Comparison of ENCODE assay signal across 8 mouse cellular contexts in the genomic region with DNA sequence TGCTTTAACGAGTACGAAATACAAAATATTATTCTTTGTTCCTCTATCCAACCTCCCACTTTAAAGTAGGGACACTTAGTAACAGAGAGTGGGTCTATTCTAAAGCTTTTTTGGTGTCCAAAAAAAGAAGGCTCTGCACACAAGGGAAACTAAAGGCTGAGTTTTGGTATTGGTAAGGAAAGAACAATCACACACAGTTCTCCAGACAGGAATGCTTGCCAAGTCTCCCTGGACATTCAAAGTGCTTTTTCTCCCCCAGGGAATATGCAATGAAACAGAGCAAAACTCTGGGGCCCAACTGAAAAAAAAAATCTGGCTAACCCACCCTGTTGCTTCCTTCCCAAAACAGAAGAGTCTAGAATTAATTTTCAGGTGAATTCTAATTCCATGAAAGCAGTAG. TPM values are rescaled to one million over a fixed set of nuclear protein-coding genes. Genes with fewer than 3 reads are reported as not detected.
DNase-seq lines count a peak whose midpoint lies in the region; ATAC-seq lines count a peak whose summit lies in the region.
"Had no signal": no experiment of that assay in that cellular context is flagged by ENCODE, and none has a peak within 500 bp of the region (broad histone marks: within the 10 kb centered on the region; RNA-seq: fewer than 3 reads in every experiment).

No protein-coding gene starts in this region.

- no peak overlapping the region for H3K4me2 ChIP-seq in midbrain, embryonic 14.5 days (ENCODE audit: low read length)
- H3K4me2 ChIP-seq in midbrain, embryonic 11.5 days, result no peak overlapping the region
- H3K4me2 ChIP-seq in hindbrain, embryonic 16.5 days (ENCODE audit: low read length), result peak overlapping the region; percentile 29; the same call in 1 of the 2 replicates
- H3K4me2 ChIP-seq in stomach, embryonic 16.5 days (ENCODE audit: low read depth, low read length), result 0 out of 2 replicates have a peak overlapping the region, but pooled peaks have one; percentile 17

- H3K27ac ChIP-seq in midbrain, embryonic 14.5 days (replicated peaks; ENCODE audit: low read depth, low read length), result 0 out of 2 replicates have a peak overlapping the region, but pooled peaks have one; percentile 14
- H3K27ac ChIP-seq in midbrain, embryonic 11.5 days (ENCODE audit: low read depth, low read length), result no peak overlapping the region
- peak overlapping the region; percentile 73 for H3K27ac ChIP-seq in hindbrain, embryonic 16.5 days (ENCODE audit: low read depth, low read length)
- H3K27ac ChIP-seq in stomach, embryonic 16.5 days (ENCODE audit: low read length), result no peak overlapping the region

- no peaks in the 10 kb centered on the region for H3K36me3 ChIP-seq in midbrain, embryonic 14.5 days (ENCODE audit: control insufficient read depth, insufficient read depth, low read length)
- no peaks in the 10 kb centered on the region for H3K36me3 ChIP-seq in midbrain, embryonic 11.5 days (ENCODE audit: control insufficient read depth, insufficient read depth, low read length)
- H3K36me3 ChIP-seq in hindbrain, embryonic 16.5 days (ENCODE audit: control insufficient read depth, insufficient read depth, low read length), result no peaks in the 10 kb centered on the region
- no peaks in the 10 kb centered on the region for H3K36me3 ChIP-seq in stomach, embryonic 16.5 days (ENCODE audit: control insufficient read depth, insufficient read depth, low read length)

- H3K4me3 ChIP-seq in midbrain, embryonic 14.5 days (replicated peaks; ENCODE audit: low read depth, low read length), result no peak overlapping the region
- H3K4me3 ChIP-seq in midbrain, embryonic 11.5 days (ENCODE audit: low read depth, low read length), result no peak overlapping the region
- H3K4me3 ChIP-seq in hindbrain, embryonic 16.5 days (ENCODE audit: low read length), result peak overlapping the region; percentile 21
- H3K4me3 ChIP-seq in stomach, embryonic 16.5 days (replicated peaks; ENCODE audit: low read length), result peak overlapping the region; percentile 22

- WGBS in midbrain, embryonic 14.5 days, result 84% methylated on average over 2 of the region's 2 CpGs
- WGBS in midbrain, embryonic 11.5 days, result 97% methylated on average over 2 of the region's 2 CpGs
- WGBS in hindbrain, embryonic 16.5 days, result 71% methylated on average over 2 of the region's 2 CpGs
- WGBS in stomach, embryonic 16.5 days, result 89% methylated on average over 2 of the region's 2 CpGs

- H3K4me1 ChIP-seq in midbrain, embryonic 14.5 days (ENCODE audit: control insufficient read depth, insufficient read depth, low read length), result no peaks in the 10 kb centered on the region
- no peaks in the 10 kb centered on the region for H3K4me1 ChIP-seq in midbrain, embryonic 11.5 days (ENCODE audit: control insufficient read depth, insufficient read depth, low read length)
- no peaks in the 10 kb centered on the region for H3K4me1 ChIP-seq in hindbrain, embryonic 16.5 days (ENCODE audit: control insufficient read depth, insufficient read depth, low read depth, low read length)
- 0 out of 2 replicates have a peak, but pooled peaks cover 4% of the 10 kb centered on the region for H3K4me1 ChIP-seq in stomach, embryonic 16.5 days (ENCODE audit: control insufficient read depth, insufficient read depth, low read length)

- H3K9ac ChIP-seq in midbrain, embryonic 14.5 days (replicated peaks; ENCODE audit: low read length), result no peak overlapping the region
- no peak overlapping the region for H3K9ac ChIP-seq in midbrain, embryonic 11.5 days (ENCODE audit: low read length)
- H3K9ac ChIP-seq in hindbrain, embryonic 16.5 days (ENCODE audit: low read depth, low read length), result no peak overlapping the region
- no peak overlapping the region for H3K9ac ChIP-seq in stomach, embryonic 16.5 days (ENCODE audit: low read length)

- ATAC-seq in midbrain, embryonic 14.5 days (ENCODE audit: low FRiP score, low TSS enrichment), result no peak
- ATAC-seq in midbrain, embryonic 11.5 days (ENCODE audit: low FRiP score), result no peak
- ATAC-seq in hindbrain, embryonic 16.5 days, result peak; percentile 71
- ATAC-seq in stomach, embryonic 16.5 days (ENCODE audit: insufficient read depth, low FRiP score), result no peak

- no peaks in the 10 kb centered on the region for H3K9me3 ChIP-seq in midbrain, embryonic 14.5 days (ENCODE audit: control insufficient read depth, low read length)
- no peaks in the 10 kb centered on the region for H3K9me3 ChIP-seq in midbrain, embryonic 11.5 days (ENCODE audit: control insufficient read depth, low read length)
- H3K9me3 ChIP-seq in hindbrain, embryonic 16.5 days (ENCODE audit: control insufficient read depth, low read length), result no peaks in the 10 kb centered on the region
- no peaks in the 10 kb centered on the region for H3K9me3 ChIP-seq in stomach, embryonic 16.5 days (replicated peaks; ENCODE audit: control insufficient read depth, low read length)

- peak; percentile 43 for DNase-seq in kidney, adult 9 months
- no peak for DNase-seq in kidney, adult 11 months
- DNase-seq in midbrain, embryonic 14.5 days, result peak; percentile 46
- no peak for DNase-seq in midbrain, embryonic 11.5 days (ENCODE audit: low spot score, missing footprints)
- no peak for DNase-seq in retina, embryonic 14.5 days (ENCODE audit: low spot score)
- DNase-seq: thymus, postnatal 25 days had no signal

- H3K27me3 ChIP-seq in midbrain, embryonic 14.5 days (ENCODE audit: control insufficient read depth, insufficient read depth, low read length), result no peaks in the 10 kb centered on the region
- no peaks in the 10 kb centered on the region for H3K27me3 ChIP-seq in midbrain, embryonic 11.5 days (ENCODE audit: control insufficient read depth, insufficient read depth, low read length)
- no peaks in the 10 kb centered on the region for H3K27me3 ChIP-seq in hindbrain, embryonic 16.5 days (replicated peaks; ENCODE audit: control insufficient read depth, insufficient read depth, low read length)
- no peaks in the 10 kb centered on the region for H3K27me3 ChIP-seq in stomach, embryonic 16.5 days (ENCODE audit: control insufficient read depth, insufficient read depth, low read length)

RNA-seq across cellular contexts. Expression of a gene that starts 0.6 kb away (rescaled TPM):
- 9.2 and 12.4 TPM in 2 replicates for polyA plus RNA-seq in midbrain, embryonic 14.5 days (2014; fragmentation: Nextera tagmentation; extraction: Ambion mirVana)
- polyA plus RNA-seq in midbrain, embryonic 11.5 days (2014; fragmentation: Nextera tagmentation; extraction: Ambion mirVana), result 1.5 and 1.7 TPM in 2 replicates
- polyA plus RNA-seq in hindbrain, embryonic 16.5 days (2015; fragmentation: Nextera tagmentation; extraction: Ambion mirVana), result 15.3 and 17.9 TPM in 2 replicates
- 4.0 and 4.7 TPM in 2 replicates for polyA plus RNA-seq in stomach, embryonic 16.5 days (2015; fragmentation: Nextera tagmentation; extraction: Ambion mirVana)

RNA-seq across cellular contexts. Expression of a gene that starts 44.0 kb away (rescaled TPM):
- polyA plus RNA-seq in midbrain, embryonic 14.5 days (2014; fragmentation: Nextera tagmentation; extraction: Ambion mirVana), result 61.6 and 65.5 TPM in 2 replicates
- polyA plus RNA-seq in midbrain, embryonic 11.5 days (2014; fragmentation: Nextera tagmentation; extraction: Ambion mirVana), result 73.6 and 85.6 TPM in 2 replicates
- polyA plus RNA-seq in hindbrain, embryonic 16.5 days (2015; fragmentation: Nextera tagmentation; extraction: Ambion mirVana), result 55.9 and 59.1 TPM in 2 replicates
- polyA plus RNA-seq in stomach, embryonic 16.5 days (2015; fragmentation: Nextera tagmentation; extraction: Ambion mirVana), result 24.6 and 24.8 TPM in 2 replicates

Comparison
In these comparisons a context has a peak if more than half of its experiments do, and no peak if none do; other contexts are left out.
1. DNase-seq: peak in kidney, adult 9 months (single experiment) and midbrain, embryonic 14.5 days (single experiment); none in kidney, adult 11 months (single experiment), midbrain, embryonic 11.5 days (single experiment) and retina, embryonic 14.5 days (single experiment).
2. H3K27ac ChIP-seq: peak in midbrain, embryonic 14.5 days (single experiment) and hindbrain, embryonic 16.5 days (single experiment); none in midbrain, embryonic 11.5 days (single experiment) and stomach, embryonic 16.5 days (single experiment).
3. H3K4me2 ChIP-seq: peak in hindbrain, embryonic 16.5 days (single experiment) and stomach, embryonic 16.5 days (single experiment); none in midbrain, embryonic 14.5 days (single experiment) and midbrain, embryonic 11.5 days (single experiment).
4. H3K4me3 ChIP-seq: peak in hindbrain, embryonic 16.5 days (single experiment) and stomach, embryonic 16.5 days (single experiment); none in midbrain, embryonic 14.5 days (single experiment) and midbrain, embryonic 11.5 days (single experiment).